Mouse (Mus musculus): Measurements from ENCODE around the gene Trp53. TPM values are rescaled to one million over a fixed set of nuclear protein-coding genes. Genes with fewer than 3 reads are reported as not detected.

Gene Trp53
- total and polyA plus RNA-seq, 3 experiments, result 24.9 to 372 (median 107) TPM

- no peaks in the 10 kb centered on the region for H3K79me2 ChIP-seq (replicated peaks; ENCODE audit: control insufficient read depth, extremely low read depth, insufficient read depth, poor library complexity, severe bottlenecking)
- H3K4me1 ChIP-seq (ENCODE audit: control insufficient read depth in 1 of 2, insufficient read depth in 2 of 2), result peaks cover 6 to 14% of the 10 kb centered on the region in 2 experiments
- TF ChIP-seq ELF1 (IDR thresholded peaks at IDR 0.05; ENCODE audit: low read depth, low read length) (no peak), MAX (IDR thresholded peaks at IDR 0.05; ENCODE audit: low read length) (no peak), ETS1 (conservative IDR thresholded peaks at IDR 0.05; ENCODE audit: low read depth, low read length) (no peak), IRF4 (IDR thresholded peaks at IDR 0.05; ENCODE audit: low read depth, low read length) (no peak), E2F4 (IDR thresholded peaks at IDR 0.05; ENCODE audit: insufficient replicate concordance, low read depth, low read length) (no peak), NRF1 (IDR thresholded peaks at IDR 0.05; ENCODE audit: low read depth, low read length) (no peak), MAFK (IDR thresholded peaks at IDR 0.05; ENCODE audit: insufficient replicate concordance, low read length) (no peak), CHD2 (IDR thresholded peaks at IDR 0.05; ENCODE audit: low read length) (no peak)
- H3K4me2 ChIP-seq (ENCODE audit: insufficient read depth, low read depth, poor library complexity, severe bottlenecking), result no peak overlapping the region
- no peak overlapping the region for H3K4me3 ChIP-seq (replicated peaks in 1 of 3; ENCODE audit: low read depth in 2 of 3, low read length in 2 of 3, poor library complexity in 1 of 3)
- dilution Hi-C loops (cut with MboI; ENCODE audit: extremely low pct_ligation_motif_present, extremely low pct_unique_long_range_greater_than_20kb, low sequenced_read_pairs) (no loop called here), in situ Hi-C loops (cut with MboI; ENCODE audit: low pct_ligation_motif_present, low pct_unique_long_range_greater_than_20kb, low sequenced_read_pairs) (no loop called here)
- peaks cover 36% of the 10 kb centered on the region for H3K27me3 ChIP-seq (replicated peaks)
- DNase-seq (ENCODE audit: extremely low read depth), result no peak
- H3K9ac ChIP-seq (ENCODE audit: insufficient read depth, low read depth), result no peak overlapping the region
- no peaks in the 10 kb centered on the region for H3K9me3 ChIP-seq (replicated peaks; ENCODE audit: low read length)
- H3K36me3 ChIP-seq (replicated peaks in 1 of 2; ENCODE audit: control insufficient read depth in 1 of 2, insufficient read depth in 1 of 2, low read length in 1 of 2), result peaks cover 0 to 29% of the 10 kb centered on the region in 2 experiments
- H3K27ac ChIP-seq (ENCODE audit: insufficient read depth, low read depth), result no peak overlapping the region
These were observed 28.8 kb upstream of the Trp53 start for GRCm38 (mm10) chr11:69551310-69551709.

- H3K9me3 ChIP-seq (replicated peaks; ENCODE audit: low read length), result no peaks in the 10 kb centered on the region
- no peaks in the 10 kb centered on the region for H3K79me2 ChIP-seq (replicated peaks; ENCODE audit: control insufficient read depth, extremely low read depth, insufficient read depth, poor library complexity, severe bottlenecking)
- no peak for DNase-seq (ENCODE audit: extremely low read depth)
- H3K4me2 ChIP-seq (ENCODE audit: insufficient read depth, low read depth, poor library complexity, severe bottlenecking), result no peak overlapping the region
- peaks cover 25% of the 10 kb centered on the region for H3K27me3 ChIP-seq (replicated peaks)
- H3K4me3 ChIP-seq (replicated peaks in 1 of 3; ENCODE audit: low read depth in 2 of 3, low read length in 2 of 3, poor library complexity in 1 of 3), result no peak overlapping the region
- H3K9ac ChIP-seq (ENCODE audit: insufficient read depth, low read depth), result no peak overlapping the region
- dilution Hi-C loops (cut with MboI; ENCODE audit: extremely low pct_ligation_motif_present, extremely low pct_unique_long_range_greater_than_20kb, low sequenced_read_pairs), result no loop called here
- peaks cover 0 to 43% of the 10 kb centered on the region in 2 experiments for H3K36me3 ChIP-seq (replicated peaks in 1 of 2; ENCODE audit: control insufficient read depth in 1 of 2, insufficient read depth in 1 of 2, low read length in 1 of 2)
- in situ Hi-C loops (cut with MboI; ENCODE audit: low pct_ligation_motif_present, low pct_unique_long_range_greater_than_20kb, low sequenced_read_pairs), result no loop called here
- no peak overlapping the region for H3K27ac ChIP-seq (ENCODE audit: insufficient read depth, low read depth)
- TF ChIP-seq ZMIZ1 (IDR thresholded peaks at IDR 0.05; ENCODE audit: low read depth, low read length), result no peak
- TF ChIP-seq GABPA (IDR thresholded peaks at IDR 0.05; ENCODE audit: insufficient replicate concordance, low read depth, low read length), result no peak
- 0 out of 2 replicates have a peak, but pooled peaks have one; percentile 21 for TF ChIP-seq MXI1 (IDR thresholded peaks at IDR 0.05; ENCODE audit: low read depth, low read length)
- H3K4me1 ChIP-seq (ENCODE audit: control insufficient read depth in 1 of 2, insufficient read depth in 2 of 2), result peaks cover 0 to 6% of the 10 kb centered on the region in 2 experiments; a peak in 2 of 4 replicates
These were observed 27.4 kb upstream of the Trp53 start for GRCm38 (mm10) chr11:69552622-69553340.

- H3K36me3 ChIP-seq (replicated peaks in 1 of 2; ENCODE audit: control insufficient read depth in 1 of 2, insufficient read depth in 1 of 2, low read length in 1 of 2), result peaks cover 0 to 46% of the 10 kb centered on the region in 2 experiments
- H3K4me2 ChIP-seq (ENCODE audit: insufficient read depth, low read depth, poor library complexity, severe bottlenecking), result no peak overlapping the region
- no peak for DNase-seq (ENCODE audit: extremely low read depth)
- no peaks in the 10 kb centered on the region for H3K9me3 ChIP-seq (replicated peaks; ENCODE audit: low read length)
- H3K9ac ChIP-seq (ENCODE audit: insufficient read depth, low read depth), result no peak overlapping the region
- H3K79me2 ChIP-seq (replicated peaks; ENCODE audit: control insufficient read depth, extremely low read depth, insufficient read depth, poor library complexity, severe bottlenecking), result no peaks in the 10 kb centered on the region
- H3K4me3 ChIP-seq (replicated peaks in 1 of 3; ENCODE audit: low read depth in 2 of 3, low read length in 2 of 3, poor library complexity in 1 of 3), result no peak overlapping the region
- no peak for TF ChIP-seq MAX (IDR thresholded peaks at IDR 0.05; ENCODE audit: low read length)
- TF ChIP-seq UBTF (IDR thresholded peaks at IDR 0.05; ENCODE audit: low read depth, low read length), result no peak
- no peak for TF ChIP-seq SMC3 (IDR thresholded peaks at IDR 0.05; ENCODE audit: low read depth, low read length)
- TF ChIP-seq ZNF384 (IDR thresholded peaks at IDR 0.05; ENCODE audit: low read depth, low read length), result no peak
- no peak for TF ChIP-seq JUN (IDR thresholded peaks at IDR 0.05; ENCODE audit: insufficient read depth, low read depth, low read length)
- TF ChIP-seq NRF1 (IDR thresholded peaks at IDR 0.05; ENCODE audit: low read depth, low read length), result no peak
- TF ChIP-seq ZC3H11A (IDR thresholded peaks at IDR 0.05; ENCODE audit: low read depth, low read length), result no peak
- TF ChIP-seq MAFK (IDR thresholded peaks at IDR 0.05; ENCODE audit: insufficient replicate concordance, low read length), result no peak
- no peak for TF ChIP-seq MYC (IDR thresholded peaks at IDR 0.05; ENCODE audit: low read depth, low read length)
- no peak for TF ChIP-seq RCOR1 (conservative IDR thresholded peaks at IDR 0.05; ENCODE audit: low read depth, low read length)
- TF ChIP-seq TBP (conservative IDR thresholded peaks at IDR 0.05; ENCODE audit: low read depth, low read length), result no peak
- no peak for TF ChIP-seq PAX5 (IDR thresholded peaks at IDR 0.05; ENCODE audit: low read length)
- TF ChIP-seq GABPA (IDR thresholded peaks at IDR 0.05; ENCODE audit: insufficient replicate concordance, low read depth, low read length), result no peak
- TF ChIP-seq EP300 (IDR thresholded peaks at IDR 0.05; ENCODE audit: low read length), result no peak
- no peak for TF ChIP-seq IRF4 (IDR thresholded peaks at IDR 0.05; ENCODE audit: low read depth, low read length)
- TF ChIP-seq ELF1 (IDR thresholded peaks at IDR 0.05; ENCODE audit: low read depth, low read length), result no peak
- no peak for TF ChIP-seq KAT2A (IDR thresholded peaks at IDR 0.05; ENCODE audit: insufficient replicate concordance, low read length)
- TF ChIP-seq MAZ (IDR thresholded peaks at IDR 0.05; ENCODE audit: low read depth, low read length), result no peak
- in situ Hi-C loops (cut with MboI; ENCODE audit: low pct_ligation_motif_present, low pct_unique_long_range_greater_than_20kb, low sequenced_read_pairs), result no loop called here
- peaks cover 19% of the 10 kb centered on the region for H3K27me3 ChIP-seq (replicated peaks)
- dilution Hi-C loops (cut with MboI; ENCODE audit: extremely low pct_ligation_motif_present, extremely low pct_unique_long_range_greater_than_20kb, low sequenced_read_pairs), result no loop called here
- peaks cover 0 to 6% of the 10 kb centered on the region in 2 experiments; a peak in 2 of 4 replicates for H3K4me1 ChIP-seq (ENCODE audit: control insufficient read depth in 1 of 2, insufficient read depth in 2 of 2)
- no peak overlapping the region for H3K27ac ChIP-seq (ENCODE audit: insufficient read depth, low read depth)
These were observed 26.8 kb upstream of the Trp53 start for GRCm38 (mm10) chr11:69553341-69553721.
